Mouse (Mus musculus) kidney, embryonic 16.5 days (tissue): ENCODE data around the gene Phactr2. TPM values are rescaled to one million over a fixed set of nuclear protein-coding genes. Genes with fewer than 3 reads are reported as not detected.
A peak's percentile ranks its signal among the peaks of the same experiment; 100 is the strongest.

Experiments used
- ATAC-seq: fragments of 200-750 bp; cut with Nextera tagmentation; 2 replicates; pipeline ENCODE4 v1.8.0; 2017; ENCODE audit warnings: moderate TSS enrichment; ENCODE audit not compliant: low FRiP score, low TSS enrichment
- H3K27ac ChIP-seq: fragments of 300-500 bp; sonication (generic); 2 replicates; pipeline ENCODE4 v1.5.1; 2014; ENCODE audit warnings: low read length
- H3K27me3 ChIP-seq: fragments of 300-500 bp; sonication (generic); 2 replicates; pipeline ENCODE4 v1.6.1; 2014; ENCODE audit warnings: low read length, control low read depth, mixed read lengths; ENCODE audit not compliant: insufficient read depth
- H3K36me3 ChIP-seq: fragments of 300-500 bp; sonication (generic); 2 replicates; pipeline ENCODE4 v1.6.1; 2014; ENCODE audit warnings: low read length, control low read depth, mixed read lengths; ENCODE audit not compliant: insufficient read depth
- H3K4me1 ChIP-seq: fragments of 300-500 bp; sonication (generic); 2 replicates; pipeline ENCODE4 v1.6.1; 2014; ENCODE audit warnings: low read length, control low read depth, mixed read lengths; ENCODE audit not compliant: insufficient read depth
- H3K4me2 ChIP-seq: fragments of 300-500 bp; sonication (generic); replicated peaks from 2 replicates; pipeline ENCODE4 v1.6.1; 2014; ENCODE audit warnings: low read depth, low read length
- H3K4me3 ChIP-seq: fragments of 300-500 bp; sonication (generic); 2 replicates; pipeline ENCODE4 v1.5.1; 2014; ENCODE audit warnings: mild to moderate bottlenecking, low read length
- H3K9ac ChIP-seq: fragments of 300-500 bp; sonication (generic); replicated peaks from 2 replicates; pipeline ENCODE4 v1.6.1; 2014; ENCODE audit warnings: low read length
- H3K9me3 ChIP-seq: fragments of 300-500 bp; sonication (generic); 2 replicates; pipeline ENCODE4 v1.6.1; 2016; ENCODE audit warnings: low read length, control low read depth
- WGBS: fragments of 180-500 bp; shearing (Covaris S2); extraction: QIAGEN DNeasy Blood & Tissue Kit; methylation state at CpG from one replicate; pipeline ENCODE4 v1.1.7; 2014; 5-methylcytosine and 5-hydroxymethylcytosine counted together
- polyA plus RNA-seq: library from polyadenylated mRNA; unstranded; fragments of >200 nt; fragmentation: Nextera tagmentation; extraction: Ambion mirVana; gene quantifications from 2 replicates; pipeline ENCODE4 v1.2.1, GENCODE M21; 2015

The Phactr2 gene
- polyA plus RNA-seq, 1 experiment from 2014 or later = 26.9 TPM

- Histone ChIP-seq H3K9ac (no peak overlapping the region), H3K4me2 (no peak overlapping the region), H3K36me3 (no peaks in the 10 kb centered on the region), H3K27me3 (no peaks in the 10 kb centered on the region), H3K9me3 (no peaks in the 10 kb centered on the region), H3K4me1 (peaks cover 19% of the 10 kb centered on the region; the same call in 1 of the 2 replicates), H3K27ac (no peak overlapping the region), H3K4me3 (no peak overlapping the region)
- ATAC-seq = no peak
- 31% methylated on average over 4 of the region's 4 CpGs for WGBS
These were observed 55.0 kb downstream of the Phactr2 start for GRCm38 (mm10) chr10:13419246-13419645.

- H3K36me3 ChIP-seq = no peaks in the 10 kb centered on the region
- 37% methylated on average over 8 of the region's 8 CpGs for WGBS
- 0 out of 2 replicates have a peak, but pooled peaks have one; percentile 6 for ATAC-seq
- H3K4me3 ChIP-seq = no peak overlapping the region
- H3K9me3 ChIP-seq = no peaks in the 10 kb centered on the region
- peaks cover 19% of the 10 kb centered on the region; the same call in 1 of the 2 replicates for H3K4me1 ChIP-seq
- H3K27ac ChIP-seq = peak overlapping the region; percentile 58
- H3K9ac ChIP-seq = no peak overlapping the region
- no peaks in the 10 kb centered on the region for H3K27me3 ChIP-seq
- no peak overlapping the region for H3K4me2 ChIP-seq
These were observed 58.6 kb downstream of the Phactr2 start for GRCm38 (mm10) chr10:13415489-13416104.

DNA sequence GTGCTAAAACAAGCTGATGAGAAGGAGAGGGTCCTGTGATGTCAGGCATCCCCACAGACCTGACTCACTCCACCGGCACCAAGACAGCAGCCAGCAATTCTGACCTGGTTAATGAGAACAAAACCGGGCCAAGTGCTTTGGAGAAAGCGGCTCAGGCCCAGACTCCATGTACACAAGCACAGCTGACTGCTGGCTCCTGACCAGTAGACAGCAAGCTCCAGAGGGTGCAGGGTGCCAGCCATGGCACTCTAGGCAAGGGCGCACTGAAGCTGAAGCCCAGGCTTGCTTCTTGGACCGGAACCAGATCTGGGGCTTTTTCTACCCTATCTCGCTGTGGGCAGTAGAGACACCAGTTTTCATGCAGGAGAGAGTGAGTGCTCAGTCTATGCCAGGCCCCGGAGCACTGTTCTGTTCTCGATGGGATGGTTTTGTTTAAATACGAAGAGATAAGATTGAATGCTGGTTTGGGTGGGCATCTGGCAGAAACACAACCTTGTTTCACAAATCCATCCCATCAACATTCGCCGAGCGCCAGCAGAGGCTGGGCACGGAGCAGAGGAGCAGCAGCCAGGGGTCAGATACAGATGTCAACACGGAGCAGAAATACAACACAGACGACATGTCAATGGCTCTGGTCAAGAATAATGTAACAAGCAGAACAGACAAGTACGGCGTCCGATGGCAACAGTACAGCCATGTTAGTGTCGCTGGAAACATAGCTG lies 61.8 kb downstream of the Phactr2 start:
- H3K27ac ChIP-seq = no peak overlapping the region
- H3K9ac ChIP-seq = no peak overlapping the region
- no peaks in the 10 kb centered on the region for H3K9me3 ChIP-seq
- no peaks in the 10 kb centered on the region for H3K27me3 ChIP-seq
- H3K4me2 ChIP-seq = no peak overlapping the region
- no peaks in the 10 kb centered on the region for H3K36me3 ChIP-seq
- no peak for ATAC-seq
- no peak overlapping the region for H3K4me3 ChIP-seq
- WGBS = 89% methylated on average over 19 of the region's 19 CpGs
- peaks cover 15% of the 10 kb centered on the region; the same call in 1 of the 2 replicates for H3K4me1 ChIP-seq

GRCm38 (mm10) chr10:13411056-13411455 lies 63.2 kb downstream of the Phactr2 start:
- Histone ChIP-seq H3K4me2 (no peak overlapping the region), H3K4me1 (peaks cover 10% of the 10 kb centered on the region; the same call in 1 of the 2 replicates), H3K27me3 (no peaks in the 10 kb centered on the region), H3K9ac (no peak overlapping the region), H3K27ac (no peak overlapping the region), H3K36me3 (no peaks in the 10 kb centered on the region), H3K9me3 (no peaks in the 10 kb centered on the region), H3K4me3 (no peak overlapping the region)
- WGBS = 87% methylated on average over 3 of the region's 3 CpGs
- ATAC-seq = no peak

DNA sequence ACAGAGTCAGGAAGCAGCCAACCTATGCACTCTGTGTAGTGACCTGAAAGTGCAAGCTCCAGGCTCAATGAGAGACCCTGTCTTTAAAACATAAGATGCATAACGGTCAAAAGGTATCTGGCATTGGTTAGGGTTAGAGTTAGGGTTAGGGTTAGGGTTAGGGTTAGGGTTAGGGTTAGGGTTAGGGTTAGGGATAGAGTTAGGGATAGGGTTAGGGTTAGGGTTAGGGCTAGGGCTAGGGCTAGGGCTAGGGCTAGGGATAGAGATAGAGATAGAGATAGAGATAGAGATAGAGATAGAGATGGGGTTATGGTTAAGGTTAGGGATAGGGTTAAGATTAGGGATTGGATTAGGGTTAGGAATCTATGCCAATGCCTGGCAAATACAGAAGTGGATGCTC lies 72.2 kb downstream of the Phactr2 start:
- H3K36me3 ChIP-seq = no peaks in the 10 kb centered on the region
- H3K9ac ChIP-seq = no peak overlapping the region
- H3K4me3 ChIP-seq = no peak overlapping the region
- ATAC-seq = no peak
- H3K9me3 ChIP-seq = no peaks in the 10 kb centered on the region
- no peaks in the 10 kb centered on the region for H3K4me1 ChIP-seq
- no peaks in the 10 kb centered on the region for H3K27me3 ChIP-seq
- 89% methylated on average over 1 of the region's 1 CpGs for WGBS
- H3K4me2 ChIP-seq = no peak overlapping the region
- no peak overlapping the region for H3K27ac ChIP-seq

- no peaks in the 10 kb centered on the region for H3K9me3 ChIP-seq
- peaks cover 6% of the 10 kb centered on the region; the same call in 1 of the 2 replicates for H3K4me1 ChIP-seq
- no peaks in the 10 kb centered on the region for H3K27me3 ChIP-seq
- H3K9ac ChIP-seq = no peak overlapping the region
- H3K27ac ChIP-seq = no peak overlapping the region
- WGBS = 67% methylated on average over 3 of the region's 3 CpGs
- H3K4me2 ChIP-seq = no peak overlapping the region
- H3K4me3 ChIP-seq = no peak overlapping the region
- ATAC-seq = peak; percentile 57; the same call in 1 of the 2 replicates
- no peaks in the 10 kb centered on the region for H3K36me3 ChIP-seq
These were observed 78.5 kb downstream of the Phactr2 start for GRCm38 (mm10) chr10:13395753-13396152.

DNA sequence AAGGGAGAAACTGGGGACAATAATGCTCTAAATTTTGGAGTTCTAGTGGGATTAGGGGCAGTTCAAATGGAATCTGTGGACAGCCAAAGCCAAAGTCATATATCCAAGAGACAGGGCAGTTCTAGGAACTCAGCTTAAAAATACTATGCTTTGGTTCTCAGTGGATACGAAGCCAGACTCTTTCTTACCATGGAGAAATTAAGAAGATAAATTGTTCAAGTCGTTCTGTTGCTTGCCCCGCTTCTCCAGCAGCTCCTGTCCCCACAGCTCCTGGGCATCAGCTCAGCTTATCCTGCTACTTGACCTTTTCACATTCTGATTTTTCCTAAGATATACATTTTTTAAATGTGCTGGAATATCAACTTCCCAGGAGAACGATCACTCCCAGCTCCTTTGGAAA lies 80.2 kb downstream of the Phactr2 start:
- Histone ChIP-seq H3K36me3 (no peaks in the 10 kb centered on the region), H3K27me3 (no peaks in the 10 kb centered on the region), H3K9ac (no peak overlapping the region), H3K4me3 (no peak overlapping the region), H3K4me1 (peaks cover 19% of the 10 kb centered on the region), H3K9me3 (no peaks in the 10 kb centered on the region), H3K27ac (no peak overlapping the region), H3K4me2 (no peak overlapping the region)
- no peak for ATAC-seq
- WGBS = 53% methylated on average over 4 of the region's 4 CpGs

- Histone ChIP-seq H3K4me2 (peak overlapping the region; percentile 57), H3K4me3 (peak overlapping the region; percentile 40), H3K9ac (peak overlapping the region; percentile 59), H3K4me1 (peaks cover 27% of the 10 kb centered on the region), H3K27me3 (no peaks in the 10 kb centered on the region), H3K9me3 (no peaks in the 10 kb centered on the region), H3K27ac (peak overlapping the region; percentile 80), H3K36me3 (no peaks in the 10 kb centered on the region)
- WGBS = under 1% methylated on average over 11 of the region's 11 CpGs
- ATAC-seq = peak; percentile 72
These were observed 85.9 kb downstream of the Phactr2 start for GRCm38 (mm10) chr10:13388116-13388922.

DNA sequence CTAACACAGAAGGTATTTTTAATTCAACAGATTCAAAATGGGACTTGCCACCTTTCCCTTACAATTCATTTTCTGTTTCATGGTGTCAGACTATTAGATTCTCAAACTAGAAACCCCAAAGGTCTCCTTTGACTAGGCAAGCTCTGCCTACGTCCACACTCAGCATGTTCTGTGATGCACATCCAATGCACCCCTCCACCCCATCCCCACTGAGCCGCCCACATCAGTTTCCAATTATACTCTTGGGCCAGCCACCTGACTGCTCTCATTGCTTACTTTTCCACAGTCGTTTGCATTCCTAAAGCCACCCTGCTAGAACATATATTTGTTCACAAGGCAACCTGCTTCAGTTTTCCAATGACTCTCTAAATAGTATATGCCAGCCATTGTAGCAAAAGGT lies 89.3 kb downstream of the Phactr2 start:
- H3K27me3 ChIP-seq = no peaks in the 10 kb centered on the region
- WGBS = 35% methylated on average over 3 of the region's 3 CpGs
- H3K9ac ChIP-seq = no peak overlapping the region
- H3K9me3 ChIP-seq = no peaks in the 10 kb centered on the region
- H3K36me3 ChIP-seq = no peaks in the 10 kb centered on the region
- H3K27ac ChIP-seq = no peak overlapping the region
- peaks cover 23% of the 10 kb centered on the region for H3K4me1 ChIP-seq
- ATAC-seq = peak; percentile 47; the same call in 1 of the 2 replicates
- H3K4me2 ChIP-seq = no peak overlapping the region
- H3K4me3 ChIP-seq = no peak overlapping the region
